Mouse (Mus musculus) lung, postnatal 0 days (tissue): Measurements from ENCODE around the gene Sntg2. TPM values are rescaled to one million over a fixed set of nuclear protein-coding genes. Genes with fewer than 3 reads are reported as not detected.

ENCODE experiments used
- ATAC-seq: fragments of 200-750 bp; cut with Nextera tagmentation; 2 replicates; pipeline ENCODE4 v1.8.0; 2017; ENCODE audit warnings: moderate library complexity
- DNase-seq: peaks from one replicate; pipeline ENCODE4 v3.0.0-alpha.2; 2016; ENCODE audit warnings: low spot score
- H3K27ac ChIP-seq: fragments of 300-500 bp; sonication (generic); 2 replicates; pipeline ENCODE4 v1.5.1; 2014; ENCODE audit warnings: antibody characterized with exemption, mild to moderate bottlenecking, low read length, mixed read lengths
- H3K27me3 ChIP-seq: fragments of 300-500 bp; sonication (generic); replicated peaks from 2 replicates; pipeline ENCODE4 v1.6.1; 2014; ENCODE audit warnings: low read length, mixed read lengths; ENCODE audit not compliant: insufficient read depth
- H3K36me3 ChIP-seq: fragments of 300-500 bp; sonication (generic); 2 replicates; pipeline ENCODE4 v1.6.1; 2014; ENCODE audit warnings: low read length, mixed read lengths; ENCODE audit not compliant: insufficient read depth
- H3K4me1 ChIP-seq: fragments of 300-500 bp; sonication (generic); 2 replicates; pipeline ENCODE4 v1.6.1; 2014; ENCODE audit warnings: antibody characterized with exemption, low read depth, low read length, mixed read lengths; ENCODE audit not compliant: insufficient read depth
- H3K4me2 ChIP-seq: fragments of 300-500 bp; sonication (generic); replicated peaks from 2 replicates; pipeline ENCODE4 v1.6.1; 2014; ENCODE audit warnings: low read depth, mild to moderate bottlenecking, low read length, moderate library complexity, mixed read lengths
- H3K4me3 ChIP-seq: fragments of 300-500 bp; sonication (generic); 2 replicates; pipeline ENCODE4 v1.5.1; 2014; ENCODE audit warnings: low read depth, low read length
- H3K9ac ChIP-seq: fragments of 300-500 bp; sonication (generic); replicated peaks from 2 replicates; pipeline ENCODE4 v1.6.1; 2014; ENCODE audit warnings: low read depth, mild to moderate bottlenecking
- H3K9me3 ChIP-seq: fragments of 300-500 bp; sonication (generic); 2 replicates; pipeline ENCODE4 v1.6.1; 2016; ENCODE audit warnings: low read length, mixed read lengths
- CTCF ChIP-seq: IDR thresholded peaks from 2 replicates; pipeline ENCODE4 v1.5.1; 2016; ENCODE audit warnings: antibody characterized with exemption, mild to moderate bottlenecking
- EP300 ChIP-seq: IDR thresholded peaks from 2 replicates; pipeline ENCODE4 v1.6.1; 2016; ENCODE audit warnings: antibody characterized with exemption, mild to moderate bottlenecking, control low read depth
- WGBS: fragments of 180-500 bp; shearing (Covaris S2); extraction: QIAGEN DNeasy Blood & Tissue Kit; methylation state at CpG from one replicate; pipeline ENCODE4 v1.1.7; 2014; 5-methylcytosine and 5-hydroxymethylcytosine counted together
- polyA plus RNA-seq: library from polyadenylated mRNA; unstranded; fragments of >200 nt; fragmentation: Nextera tagmentation; extraction: Ambion mirVana; gene quantifications from 2 replicates; pipeline ENCODE4 v1.2.1, GENCODE M21; 2015

Gene Sntg2
- polyA plus RNA-seq, 1 experiment from 2014 or later, result 5.3 TPM

- ATAC-seq (no peak), DNase-seq (no peak)
- Histone ChIP-seq H3K4me1 (no peaks in the 10 kb centered on the region), H3K27me3 (no peaks in the 10 kb centered on the region), H3K4me3 (no peak overlapping the region), H3K9ac (no peak overlapping the region), H3K36me3 (no peaks in the 10 kb centered on the region), H3K9me3 (no peaks in the 10 kb centered on the region), H3K27ac (no peak overlapping the region), H3K4me2 (no peak overlapping the region)
- TF ChIP-seq EP300, result no peak
- TF ChIP-seq CTCF, result no peak
- WGBS, result 51% methylated on average over 7 of the region's 7 CpGs
These were observed 219.0 kb downstream of the Sntg2 start for GRCm38 (mm10) chr12:30154079-30154673.

- Histone ChIP-seq H3K4me3 (no peak overlapping the region), H3K4me2 (no peak overlapping the region), H3K27ac (no peak overlapping the region), H3K36me3 (no peaks in the 10 kb centered on the region), H3K27me3 (no peaks in the 10 kb centered on the region), H3K9ac (no peak overlapping the region), H3K9me3 (no peaks in the 10 kb centered on the region), H3K4me1 (no peaks in the 10 kb centered on the region)
- TF ChIP-seq CTCF, result peak; percentile 50
- no peak for TF ChIP-seq EP300
- DNase-seq, result peak; percentile 29
- no peak for ATAC-seq
- WGBS, result 48% methylated on average over 3 of the region's 3 CpGs
These were observed 231.1 kb downstream of the Sntg2 start for GRCm38 (mm10) chr12:30142085-30142484.

GRCm38 (mm10) chr12:30132524-30132923, 240.7 kb downstream of the Sntg2 start, which contains the start of gene Tpo:
TSS of gene Tpo (minus strand) at chr12:30132624.
- H3K27ac ChIP-seq, result no peak within 1 kb of the TSS
- ATAC-seq, result no peak
- H3K27me3 ChIP-seq, result no peaks in the 10 kb centered on the region; the same call in 1 of the 2 replicates
- no peak within 1 kb of the TSS for H3K4me2 ChIP-seq
- 77% methylated on average over 4 of the region's 4 CpGs for WGBS
- no peaks in the 10 kb centered on the region for H3K9me3 ChIP-seq
- no peak within 1 kb of the TSS for H3K9ac ChIP-seq
- no peak for TF ChIP-seq CTCF
- no peak for TF ChIP-seq EP300
- H3K36me3 ChIP-seq, result no peaks in the 10 kb centered on the region
- H3K4me3 ChIP-seq, result no peak within 1 kb of the TSS
- no peaks in the 10 kb centered on the region for H3K4me1 ChIP-seq
- no peak for DNase-seq

GRCm38 (mm10) chr12:30129411-30129716, 243.8 kb downstream of the Sntg2 start:
- ATAC-seq, result no peak
- Histone ChIP-seq H3K9me3 (no peaks in the 10 kb centered on the region), H3K27ac (no peak overlapping the region), H3K27me3 (no peaks in the 10 kb centered on the region; the same call in 1 of the 2 replicates), H3K4me2 (no peak overlapping the region), H3K36me3 (no peaks in the 10 kb centered on the region), H3K4me1 (no peaks in the 10 kb centered on the region), H3K4me3 (no peak overlapping the region), H3K9ac (no peak overlapping the region)
- TF ChIP-seq CTCF (no peak), EP300 (no peak)
- DNase-seq, result no peak
- WGBS, result 73% methylated on average over 6 of the region's 6 CpGs

- TF ChIP-seq EP300 (no peak), CTCF (peak; percentile 88)
- no peak overlapping the region for H3K4me2 ChIP-seq
- H3K4me1 ChIP-seq, result no peaks in the 10 kb centered on the region
- H3K27ac ChIP-seq, result no peak overlapping the region
- H3K9ac ChIP-seq, result no peak overlapping the region
- peak; percentile 79 for DNase-seq
- H3K27me3 ChIP-seq, result no peaks in the 10 kb centered on the region; the same call in 1 of the 2 replicates
- H3K36me3 ChIP-seq, result no peaks in the 10 kb centered on the region
- 65% methylated on average over 7 of the region's 7 CpGs for WGBS
- peak; percentile 50 for ATAC-seq
- H3K4me3 ChIP-seq, result no peak overlapping the region
- H3K9me3 ChIP-seq, result no peaks in the 10 kb centered on the region
These were observed 244.4 kb downstream of the Sntg2 start for GRCm38 (mm10) chr12:30128561-30129410.

Other genes starting within 250 kb of the Sntg2 start
- gene Tpo, start 240.8 kb downstream of the Sntg2 start, polyA plus RNA-seq, result not detected in 2 replicates
- 21.7 and 22.3 TPM in 2 replicates for gene Tmem18, start 211.1 kb upstream of the Sntg2 start, polyA plus RNA-seq